Mouse (Mus musculus): ENCODE measurements around the gene Dcxr. TPM values are rescaled to one million over a fixed set of nuclear protein-coding genes. Genes with fewer than 3 reads are reported as not detected.
"Not testable (repeated sequence)": the region's sequence is repeated elsewhere in the genome, so short reads cannot be mapped to it uniquely, and the experiment has no call there.

Dcxr gene
- polyA plus RNA-seq, 1 experiment from 2014 or later: 25.8 TPM

- no peak for ATAC-seq (replicated peaks; ENCODE audit: low FRiP score, low TSS enrichment, low read depth)
- no peak overlapping the region for H3K4me3 ChIP-seq (ENCODE audit: low read depth, low read length)
- H3K36me3 ChIP-seq (ENCODE audit: control insufficient read depth, insufficient read depth, low read length): peaks cover 64% of the 10 kb centered on the region
- H3K9me3 ChIP-seq (ENCODE audit: control insufficient read depth, low read length): no peaks in the 10 kb centered on the region
- H3K4me1 ChIP-seq (replicated peaks; ENCODE audit: control insufficient read depth, insufficient read depth, low read length): no peaks in the 10 kb centered on the region
- H3K27ac ChIP-seq (ENCODE audit: low read depth): no peak overlapping the region
- 83% methylated on average over 3 of the region's 3 CpGs for WGBS
- no peak overlapping the region for H3K9ac ChIP-seq (ENCODE audit: low read length)
- no peak overlapping the region for H3K4me2 ChIP-seq (ENCODE audit: low read length)
- no peaks in the 10 kb centered on the region for H3K27me3 ChIP-seq (replicated peaks; ENCODE audit: control insufficient read depth, insufficient read depth, low read length)
- no peak for DNase-seq (ENCODE audit: low spot score)
These were observed 47.2 kb downstream of the Dcxr start for GRCm38 (mm10) chr11:120679909-120680308.

- H3K4me1 ChIP-seq (replicated peaks; ENCODE audit: control insufficient read depth, insufficient read depth, low read length): no peaks in the 10 kb centered on the region; the same call in 1 of the 2 replicates
- H3K36me3 ChIP-seq (ENCODE audit: control insufficient read depth, insufficient read depth, low read length): peaks cover 51% of the 10 kb centered on the region
- H3K9ac ChIP-seq (ENCODE audit: low read length): no peak overlapping the region
- H3K27me3 ChIP-seq (replicated peaks; ENCODE audit: control insufficient read depth, insufficient read depth, low read length): no peaks in the 10 kb centered on the region
- WGBS: 85% methylated on average over 4 of the region's 4 CpGs
- DNase-seq (ENCODE audit: low spot score) (no peak), ATAC-seq (replicated peaks; ENCODE audit: low FRiP score, low TSS enrichment, low read depth) (no peak)
- no peaks in the 10 kb centered on the region for H3K9me3 ChIP-seq (ENCODE audit: control insufficient read depth, low read length)
- no peak overlapping the region for H3K4me2 ChIP-seq (ENCODE audit: low read length)
- no peak overlapping the region for H3K27ac ChIP-seq (ENCODE audit: low read depth)
- H3K4me3 ChIP-seq (ENCODE audit: low read depth, low read length): no peak overlapping the region
These were observed 50.1 kb downstream of the Dcxr start for GRCm38 (mm10) chr11:120676951-120677350.

DNA sequence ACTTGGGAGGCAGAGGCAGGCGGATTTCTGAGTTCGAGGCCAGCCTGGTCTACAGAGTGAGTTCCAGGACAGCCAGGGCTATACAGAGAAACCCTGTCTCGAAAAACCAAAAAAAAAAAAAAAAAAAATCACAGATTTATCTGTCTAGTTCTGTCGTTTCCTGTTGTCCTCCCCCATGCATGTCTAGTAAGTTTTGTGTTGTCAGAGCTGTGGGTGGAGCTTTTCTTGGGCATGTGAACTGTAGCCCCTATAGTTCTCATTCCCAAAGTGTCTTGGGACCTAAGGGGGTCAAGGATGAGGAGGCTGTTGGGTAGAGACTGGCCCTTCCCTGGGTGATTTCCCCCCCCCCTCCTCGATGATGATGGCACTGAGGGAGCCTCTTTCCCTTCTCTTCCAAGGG is 51.2 kb downstream of the Dcxr start:
- 82% methylated on average over 4 of the region's 5 CpGs for WGBS
- H3K9ac ChIP-seq (ENCODE audit: low read length); DNase-seq (ENCODE audit: low spot score); H3K4me2 ChIP-seq (ENCODE audit: low read length); H3K27ac ChIP-seq (ENCODE audit: low read depth); ATAC-seq (replicated peaks; ENCODE audit: low FRiP score, low TSS enrichment, low read depth); H3K9me3 ChIP-seq (ENCODE audit: control insufficient read depth, low read length); H3K27me3 ChIP-seq (replicated peaks; ENCODE audit: control insufficient read depth, insufficient read depth, low read length); H3K4me1 ChIP-seq (replicated peaks; ENCODE audit: control insufficient read depth, insufficient read depth, low read length); H3K4me3 ChIP-seq (ENCODE audit: low read depth, low read length): not testable (repeated sequence)
- H3K36me3 ChIP-seq (ENCODE audit: control insufficient read depth, insufficient read depth, low read length): peaks cover 45% of the 10 kb centered on the region

Other genes with a start within 250 kb of the Dcxr start
- gene Mrpl12, start 242.7 kb downstream of the Dcxr start, polyA plus RNA-seq (2014; fragmentation: Nextera tagmentation; extraction: Ambion mirVana): 218 and 226 TPM in 2 replicates
- 74.6 and 83.1 TPM in 2 replicates for gene Slc25a10, start 235.4 kb downstream of the Dcxr start, polyA plus RNA-seq (2014; fragmentation: Nextera tagmentation; extraction: Ambion mirVana)
- 0.42 and 0.50 TPM in 2 replicates for gene Gcgr, start 196.6 kb downstream of the Dcxr start, polyA plus RNA-seq (2014; fragmentation: Nextera tagmentation; extraction: Ambion mirVana)
- gene Mcrip1, start 177.6 kb downstream of the Dcxr start, polyA plus RNA-seq (2014; fragmentation: Nextera tagmentation; extraction: Ambion mirVana): 191 and 209 TPM in 2 replicates
- gene Ppp1r27, start 176.1 kb downstream of the Dcxr start, polyA plus RNA-seq (2014; fragmentation: Nextera tagmentation; extraction: Ambion mirVana): 0.24 TPM in 1 of 2 replicates, not detected in the other
- 746 and 800 TPM in 2 replicates for gene P4hb, start 154.0 kb downstream of the Dcxr start, polyA plus RNA-seq (2014; fragmentation: Nextera tagmentation; extraction: Ambion mirVana)
- 627 and 633 TPM in 2 replicates for gene Arhgdia, start 145.7 kb downstream of the Dcxr start, polyA plus RNA-seq (2014; fragmentation: Nextera tagmentation; extraction: Ambion mirVana)
- 387 and 448 TPM in 2 replicates for gene Alyref, start 128.9 kb downstream of the Dcxr start, polyA plus RNA-seq (2014; fragmentation: Nextera tagmentation; extraction: Ambion mirVana)
- gene Anapc11, start 128.9 kb downstream of the Dcxr start, polyA plus RNA-seq (2014; fragmentation: Nextera tagmentation; extraction: Ambion mirVana): 244 TPM in 2 replicates
- 3.5 and 4.4 TPM in 2 replicates for gene Npb, start 118.8 kb downstream of the Dcxr start, polyA plus RNA-seq (2014; fragmentation: Nextera tagmentation; extraction: Ambion mirVana)
- gene Pcyt2, start 109.3 kb downstream of the Dcxr start, polyA plus RNA-seq (2014; fragmentation: Nextera tagmentation; extraction: Ambion mirVana): 157 and 179 TPM in 2 replicates
- 31.8 and 35.6 TPM in 2 replicates for gene Sirt7, start 102.0 kb downstream of the Dcxr start, polyA plus RNA-seq (2014; fragmentation: Nextera tagmentation; extraction: Ambion mirVana)
- gene Mafg, start 93.7 kb downstream of the Dcxr start, polyA plus RNA-seq (2014; fragmentation: Nextera tagmentation; extraction: Ambion mirVana): 20.1 and 25.0 TPM in 2 replicates
- 22.4 and 23.2 TPM in 2 replicates for gene Pycr1, start 83.5 kb downstream of the Dcxr start, polyA plus RNA-seq (2014; fragmentation: Nextera tagmentation; extraction: Ambion mirVana)
- gene Myadml2, start 79.1 kb downstream of the Dcxr start, polyA plus RNA-seq (2014; fragmentation: Nextera tagmentation; extraction: Ambion mirVana): 0.32 TPM in 1 of 2 replicates, not detected in the other
- gene Notum, start 66.1 kb downstream of the Dcxr start, polyA plus RNA-seq (2014; fragmentation: Nextera tagmentation; extraction: Ambion mirVana): 1.1 and 1.3 TPM in 2 replicates
- gene Aspscr1, start 54.3 kb downstream of the Dcxr start, polyA plus RNA-seq (2014; fragmentation: Nextera tagmentation; extraction: Ambion mirVana): 93.2 and 104 TPM in 2 replicates
- gene Cenpx, start 13.5 kb downstream of the Dcxr start, polyA plus RNA-seq (2014; fragmentation: Nextera tagmentation; extraction: Ambion mirVana): 178 TPM in 2 replicates
- gene Lrrc45, start 13.4 kb downstream of the Dcxr start, polyA plus RNA-seq (2014; fragmentation: Nextera tagmentation; extraction: Ambion mirVana): 42.8 and 44.9 TPM in 2 replicates
- 9.4 and 10.2 TPM in 2 replicates for gene Rac3, start 5.8 kb downstream of the Dcxr start, polyA plus RNA-seq (2014; fragmentation: Nextera tagmentation; extraction: Ambion mirVana)
- gene Cbr2, start 4.8 kb upstream of the Dcxr start, polyA plus RNA-seq (2014; fragmentation: Nextera tagmentation; extraction: Ambion mirVana): 0.70 TPM in 1 of 2 replicates, not detected in the other
- gene Hmga1b, start 35.5 kb upstream of the Dcxr start, polyA plus RNA-seq (2014; fragmentation: Nextera tagmentation; extraction: Ambion mirVana): 7.8 and 9.4 TPM in 2 replicates
- gene Rfng, start 56.9 kb upstream of the Dcxr start, polyA plus RNA-seq (2014; fragmentation: Nextera tagmentation; extraction: Ambion mirVana): 23.8 and 28.3 TPM in 2 replicates
- 221 and 245 TPM in 2 replicates for gene Gps1, start 57.0 kb upstream of the Dcxr start, polyA plus RNA-seq (2014; fragmentation: Nextera tagmentation; extraction: Ambion mirVana)
- 83.0 and 89.8 TPM in 2 replicates for gene Dus1l, start 69.1 kb upstream of the Dcxr start, polyA plus RNA-seq (2014; fragmentation: Nextera tagmentation; extraction: Ambion mirVana)
- gene Fasn, start 97.3 kb upstream of the Dcxr start, polyA plus RNA-seq (2014; fragmentation: Nextera tagmentation; extraction: Ambion mirVana): 106 and 115 TPM in 2 replicates
- 5.9 and 7.0 TPM in 2 replicates for gene Ccdc57, start 205.6 kb upstream of the Dcxr start, polyA plus RNA-seq (2014; fragmentation: Nextera tagmentation; extraction: Ambion mirVana)
- 62.9 and 64.0 TPM in 2 replicates for gene Slc16a3, start 221.2 kb upstream of the Dcxr start, polyA plus RNA-seq (2014; fragmentation: Nextera tagmentation; extraction: Ambion mirVana)